17 mouse cellular contexts compared by ENCODE assay signal in genomic region chr8:69850926-69851506, GRCm38 (mm10). TPM values are rescaled to one million over a fixed set of nuclear protein-coding genes. Genes with fewer than 3 reads are reported as not detected.
DNase-seq lines count a peak whose midpoint lies in the region; ATAC-seq and TF ChIP-seq lines count a peak whose summit lies in the region.
"Had no signal": no experiment of that assay in that cellular context is flagged by ENCODE, and none has a peak within 500 bp of the region (broad histone marks: within the 10 kb centered on the region; RNA-seq: fewer than 3 reads in every experiment).

No protein-coding gene starts in this region.

- TF ChIP-seq CTCF in stomach, postnatal 0 days (IDR thresholded peaks at IDR 0.05; ENCODE audit: low read depth), result no peak

- no peak for DNase-seq in heart, adult 8-10 months (ENCODE audit: low spot score)
- peak; percentile 51 for DNase-seq in R1 (ENCODE audit: low read depth, low spot score)
- DNase-seq in liver, result peak; percentile 72
- DNase-seq in stomach, postnatal 0 days (ENCODE audit: low spot score), result peak; percentile 53
- DNase-seq in kidney, postnatal 10 days, result no peak
- no peak for DNase-seq in thymus, postnatal 36 days
- no peak for DNase-seq in frontal cortex, adult 2 months (ENCODE audit: extremely low spot score in 1 of 2, low spot score in 1 of 2)
- DNase-seq: lung, postnatal 10 days; midbrain, embryonic 14.5 days; right cerebral cortex, adult 18-20 months; thymus, adult 18-20 months had no signal

- no peak for TF ChIP-seq EP300 in stomach, postnatal 0 days (optimal IDR thresholded peaks at IDR 0.05)

- H3K9me3 ChIP-seq in heart, embryonic 12.5 days (replicated peaks), result no peaks in the 10 kb centered on the region
- no peaks in the 10 kb centered on the region for H3K9me3 ChIP-seq in stomach, postnatal 0 days (ENCODE audit: control insufficient read depth, low read length)
- H3K9me3 ChIP-seq: embryonic facial prominence, embryonic 15.5 days; neural tube, embryonic 13.5 days had no signal

- ATAC-seq in heart, embryonic 12.5 days (ENCODE audit: insufficient number of reproducible peaks, low FRiP score), result peak; percentile 82
- peak; percentile 11; the same call in 1 of the 2 replicates for ATAC-seq in stomach, postnatal 0 days (ENCODE audit: low FRiP score, low TSS enrichment)
- ATAC-seq: CD4-positive, CD25-positive, alpha-beta regulatory T cell, adult 4 months had no signal

- no peaks in the 10 kb centered on the region for H3K36me3 ChIP-seq in heart, embryonic 12.5 days
- no peaks in the 10 kb centered on the region for H3K36me3 ChIP-seq in stomach, postnatal 0 days (ENCODE audit: control insufficient read depth, insufficient read depth, low read length)
- H3K36me3 ChIP-seq: embryonic facial prominence, embryonic 15.5 days had no signal

- no peak overlapping the region for H3K4me3 ChIP-seq in heart, embryonic 12.5 days
- H3K4me3 ChIP-seq in stomach, postnatal 0 days (ENCODE audit: low read depth, low read length), result no peak overlapping the region
- H3K4me3 ChIP-seq: embryonic facial prominence, embryonic 15.5 days; neural tube, embryonic 13.5 days had no signal

- H3K27ac ChIP-seq in heart, embryonic 12.5 days (ENCODE audit: poor library complexity, severe bottlenecking), result peak overlapping the region; percentile 36; the same call in 1 of the 2 replicates
- peak overlapping the region; percentile 56; the same call in 1 of the 2 replicates for H3K27ac ChIP-seq in stomach, postnatal 0 days (replicated peaks)
- H3K27ac ChIP-seq: embryonic facial prominence, embryonic 15.5 days; hindbrain, postnatal 0 days; neural tube, embryonic 13.5 days had no signal

- 74% methylated on average over 7 of the region's 7 CpGs for WGBS in heart, embryonic 12.5 days
- WGBS in stomach, postnatal 0 days, result 79% methylated on average over 7 of the region's 7 CpGs

- H3K4me1 ChIP-seq in heart, embryonic 12.5 days (replicated peaks), result peaks cover 18% of the 10 kb centered on the region
- no peaks in the 10 kb centered on the region for H3K4me1 ChIP-seq in stomach, postnatal 0 days (replicated peaks; ENCODE audit: control insufficient read depth, insufficient read depth)
- H3K4me1 ChIP-seq: embryonic facial prominence, embryonic 15.5 days; neural tube, embryonic 13.5 days had no signal

- H3K27me3 ChIP-seq in heart, embryonic 12.5 days (replicated peaks), result no peaks in the 10 kb centered on the region
- H3K27me3 ChIP-seq in stomach, postnatal 0 days (ENCODE audit: control insufficient read depth, insufficient read depth, low read length), result no peaks in the 10 kb centered on the region
- H3K27me3 ChIP-seq: embryonic facial prominence, embryonic 15.5 days; neural tube, embryonic 13.5 days had no signal

- no peak overlapping the region for H3K4me2 ChIP-seq in heart, embryonic 12.5 days
- no peak overlapping the region for H3K4me2 ChIP-seq in stomach, postnatal 0 days (replicated peaks; ENCODE audit: low read depth)
- H3K4me2 ChIP-seq: embryonic facial prominence, embryonic 15.5 days; neural tube, embryonic 13.5 days had no signal

- H3K9ac ChIP-seq in heart, embryonic 12.5 days, result no peak overlapping the region
- H3K9ac ChIP-seq in stomach, postnatal 0 days (ENCODE audit: low read length), result no peak overlapping the region
- H3K9ac ChIP-seq: embryonic facial prominence, embryonic 15.5 days; neural tube, embryonic 13.5 days had no signal

RNA-seq across cellular contexts. Expression of gene Pbx4, which starts 18.7 kb away (rescaled TPM):
- polyA plus RNA-seq in heart, embryonic 12.5 days (2016; fragmentation: Nextera tagmentation; extraction: Ambion mirVana), result 4.7 TPM in 2 replicates
- total RNA-seq in heart, adult 8-10 months (2022), result under 1 TPM in 2 of 4 experiments, not detected in 2; 0.29 to 1.00 TPM
- polyA plus RNA-seq in stomach, postnatal 0 days (2015; fragmentation: Nextera tagmentation; extraction: Ambion mirVana), result 4.9 and 5.1 TPM in 2 replicates
- 40.0 and 45.6 TPM in 2 replicates for polyA plus RNA-seq in frontal cortex, adult 2 months (2012; rRNA removed)

RNA-seq across cellular contexts. Expression of gene Lpar2, which starts 28.8 kb away (rescaled TPM):
- 0.32 and 0.36 TPM in 2 replicates for polyA plus RNA-seq in heart, embryonic 12.5 days (2016; fragmentation: Nextera tagmentation; extraction: Ambion mirVana)
- under 1 TPM in 3 of 4 experiments, not detected in 1; 0.22 to 0.31 (median 0.26) TPM for total RNA-seq in heart, adult 8-10 months (2022)
- 0.24 and 0.28 TPM in 2 replicates for polyA plus RNA-seq in stomach, postnatal 0 days (2015; fragmentation: Nextera tagmentation; extraction: Ambion mirVana)
- polyA plus RNA-seq in frontal cortex, adult 2 months (2012; rRNA removed), result 0.76 and 0.86 TPM in 2 replicates

RNA-seq across cellular contexts. Expression of gene Cilp2, which starts 36.5 kb away (rescaled TPM):
- 0.78 and 0.82 TPM in 2 replicates for polyA plus RNA-seq in heart, embryonic 12.5 days (2016; fragmentation: Nextera tagmentation; extraction: Ambion mirVana)
- 1 to 10 TPM; 1.3 to 3.1 (median 2.4) TPM for total RNA-seq in heart, adult 8-10 months (2022)
- 0.30 and 0.36 TPM in 2 replicates for polyA plus RNA-seq in stomach, postnatal 0 days (2015; fragmentation: Nextera tagmentation; extraction: Ambion mirVana)
- 1.4 and 1.9 TPM in 2 replicates for polyA plus RNA-seq in frontal cortex, adult 2 months (2012; rRNA removed)
- total RNA-seq: granulocyte monocyte progenitor cell, adult 5-6 weeks had no signal
- polyA plus RNA-seq: CD4-positive, CD25-positive, alpha-beta regulatory T cell, adult 4 months had no signal

RNA-seq across cellular contexts. Expression of gene Gmip, which starts 42.5 kb away (rescaled TPM):
- polyA plus RNA-seq in heart, embryonic 12.5 days (2016; fragmentation: Nextera tagmentation; extraction: Ambion mirVana), result 8.5 and 8.6 TPM in 2 replicates
- 1 to 10 TPM; 4.1 to 6.9 (median 4.8) TPM for total RNA-seq in heart, adult 8-10 months (2022)
- polyA plus RNA-seq in stomach, postnatal 0 days (2015; fragmentation: Nextera tagmentation; extraction: Ambion mirVana), result 5.8 and 6.0 TPM in 2 replicates
- polyA plus RNA-seq in frontal cortex, adult 2 months (2012; rRNA removed), result 14.3 and 16.9 TPM in 2 replicates

RNA-seq across cellular contexts. Expression of gene Tssk6, which starts 51.0 kb away (rescaled TPM):
- polyA plus RNA-seq in heart, embryonic 12.5 days (2016; fragmentation: Nextera tagmentation; extraction: Ambion mirVana), result 1.9 and 3.1 TPM in 2 replicates
- under 1 TPM in 1 of 4 experiments, not detected in 3; 0.19 TPM for total RNA-seq in heart, adult 8-10 months (2022)
- 2.1 and 2.7 TPM in 2 replicates for polyA plus RNA-seq in stomach, postnatal 0 days (2015; fragmentation: Nextera tagmentation; extraction: Ambion mirVana)
- 0.22 and 0.46 TPM in 2 replicates for polyA plus RNA-seq in frontal cortex, adult 2 months (2012; rRNA removed)

Comparison
In these comparisons a context has a peak if more than half of its experiments do, and no peak if none do; other contexts are left out.
1. DNase-seq: peak in R1 (single experiment), liver (single experiment) and stomach, postnatal 0 days (single experiment); none in heart, adult 8-10 months (single experiment), kidney, postnatal 10 days (single experiment), thymus, postnatal 36 days (0 of 2) and frontal cortex, adult 2 months (0 of 2).